Mouse (Mus musculus) neural tube, embryonic 14.5 days (tissue): Measurements from ENCODE around the gene Trim67. TPM values are rescaled to one million over a fixed set of nuclear protein-coding genes. Genes with fewer than 3 reads are reported as not detected.

Experiments used
- ATAC-seq: fragments of 200-750 bp; cut with Nextera tagmentation; 2 replicates; pipeline ENCODE4 v1.8.0; 2017; ENCODE audit warnings: low read depth, mild to moderate bottlenecking, moderate TSS enrichment, moderate library complexity
- H3K27ac ChIP-seq: fragments of 300-500 bp; sonication (generic); 2 replicates; pipeline ENCODE4 v1.5.1; 2014; ENCODE audit warnings: low read depth, mild to moderate bottlenecking, control low read depth, low read length, moderate library complexity, mixed read lengths
- H3K27me3 ChIP-seq: fragments of 300-500 bp; sonication (generic); 2 replicates; pipeline ENCODE4 v1.6.1; 2014; ENCODE audit warnings: low read length; ENCODE audit not compliant: control insufficient read depth, insufficient read depth
- H3K36me3 ChIP-seq: fragments of 300-500 bp; sonication (generic); 2 replicates; pipeline ENCODE4 v1.6.1; 2014; ENCODE audit warnings: low read length, mixed read lengths; ENCODE audit not compliant: control insufficient read depth, insufficient read depth
- H3K4me1 ChIP-seq: fragments of 300-500 bp; sonication (generic); 2 replicates; pipeline ENCODE4 v1.6.1; 2014; ENCODE audit warnings: low read length; ENCODE audit not compliant: control insufficient read depth, insufficient read depth
- H3K4me2 ChIP-seq: fragments of 300-500 bp; sonication (generic); 2 replicates; pipeline ENCODE4 v1.6.1; 2014; ENCODE audit warnings: mild to moderate bottlenecking, low read depth, low read length, control low read depth
- H3K4me3 ChIP-seq: fragments of 300-500 bp; sonication (generic); 2 replicates; pipeline ENCODE4 v1.5.1; 2014; ENCODE audit warnings: low read depth, low read length, control low read depth, mixed read lengths
- H3K9ac ChIP-seq: fragments of 300-500 bp; sonication (generic); replicated peaks from 2 replicates; pipeline ENCODE4 v1.6.1; 2014; ENCODE audit warnings: low read depth, mild to moderate bottlenecking, control low read depth, low read length, mixed read lengths
- H3K9me3 ChIP-seq: fragments of 300-500 bp; sonication (generic); 2 replicates; pipeline ENCODE4 v1.6.1; 2016; ENCODE audit warnings: low read length; ENCODE audit not compliant: control insufficient read depth
- WGBS: fragments of 180-500 bp; shearing (Covaris S2); extraction: QIAGEN DNeasy Blood & Tissue Kit; methylation state at CpG from one replicate; pipeline ENCODE4 v1.1.7; 2014; 5-methylcytosine and 5-hydroxymethylcytosine counted together
- polyA plus RNA-seq: library from polyadenylated mRNA; unstranded; fragments of >200 nt; fragmentation: Nextera tagmentation; extraction: Ambion mirVana; gene quantifications from 2 replicates; pipeline ENCODE4 v1.2.1, GENCODE M21; 2014

Gene Trim67
- polyA plus RNA-seq, result 36.7 and 42.7 TPM in 2 replicates

DNA sequence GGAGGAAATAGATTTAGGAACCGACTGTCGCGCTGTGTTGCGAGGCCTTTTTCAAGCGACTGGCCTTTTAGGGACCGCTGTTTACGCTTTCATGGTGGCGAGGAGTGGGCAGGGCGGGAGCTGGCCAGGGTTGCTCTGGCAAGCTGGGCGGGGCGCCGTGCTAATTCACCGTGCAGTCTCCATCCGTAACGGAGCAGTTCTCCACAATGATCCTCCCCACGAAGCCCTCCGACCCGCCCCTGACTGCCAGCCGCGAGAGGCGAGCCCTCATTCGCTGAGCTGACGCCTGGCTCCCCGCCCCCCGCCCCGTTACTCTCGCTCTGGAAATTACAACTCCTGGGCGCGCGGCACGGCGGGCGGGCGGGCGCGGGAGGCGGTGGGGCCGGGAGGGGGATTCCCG is at the start of gene Trim67:
Gene Trim67, plus strand, starts transcription at position 385 of the 400 bp plus-strand sequence.
- ATAC-seq, result peak; percentile 93
- Histone ChIP-seq H3K27ac (peak within 1 kb of the TSS; percentile 98), H3K27me3 (peaks cover 6% of the 10 kb centered on the region; the same call in 1 of the 2 replicates), H3K4me2 (peak within 1 kb of the TSS; percentile 77), H3K9ac (peak within 1 kb of the TSS; percentile 72), H3K9me3 (no peaks in the 10 kb centered on the region), H3K4me1 (peaks cover 35% of the 10 kb centered on the region), H3K36me3 (no peaks in the 10 kb centered on the region), H3K4me3 (peak within 1 kb of the TSS; percentile 81)
- under 1% methylated on average over 36 of the region's 39 CpGs for WGBS

DNA sequence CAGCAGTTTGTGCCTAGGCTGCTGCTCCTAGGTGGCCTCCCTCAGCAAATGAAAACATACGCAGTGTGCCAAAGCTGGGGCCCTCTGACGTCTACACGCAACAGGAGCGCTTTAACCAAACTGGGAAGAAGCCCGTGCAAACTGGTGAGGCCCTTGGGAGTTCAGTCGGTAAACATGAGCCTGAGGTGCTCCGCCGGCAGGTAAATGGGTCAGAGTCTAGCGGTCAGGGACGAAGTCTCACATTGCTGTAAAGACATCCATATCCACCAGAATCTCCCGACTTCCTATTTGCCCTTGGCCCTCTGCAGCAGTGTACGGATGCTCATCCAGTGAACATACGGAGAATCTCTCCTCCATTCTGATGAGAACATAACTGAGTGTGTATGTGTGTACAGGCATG is 46.2 kb upstream of the Trim67 start:
- Histone ChIP-seq H3K27me3 (peaks cover 18% of the 10 kb centered on the region), H3K36me3 (no peaks in the 10 kb centered on the region), H3K4me2 (no peak overlapping the region), H3K4me3 (no peak overlapping the region), H3K4me1 (peaks cover 6% of the 10 kb centered on the region; the same call in 1 of the 2 replicates), H3K27ac (no peak overlapping the region), H3K9me3 (no peaks in the 10 kb centered on the region), H3K9ac (no peak overlapping the region)
- no peak for ATAC-seq
- WGBS, result 73% methylated on average over 13 of the region's 13 CpGs

GRCm38 (mm10) chr8:124751191-124751590 is 41.7 kb upstream of the Trim67 start:
- ATAC-seq, result no peak
- H3K36me3 ChIP-seq, result no peaks in the 10 kb centered on the region
- no peaks in the 10 kb centered on the region for H3K9me3 ChIP-seq
- H3K27me3 ChIP-seq, result peaks cover 28% of the 10 kb centered on the region
- peak overlapping the region; percentile 41 for H3K4me3 ChIP-seq
- under 1% methylated on average over 31 of the region's 31 CpGs for WGBS
- no peak overlapping the region for H3K27ac ChIP-seq
- H3K9ac ChIP-seq, result peak overlapping the region; percentile 44; the same call in 1 of the 2 replicates
- peaks cover 8% of the 10 kb centered on the region; the same call in 1 of the 2 replicates for H3K4me1 ChIP-seq
- H3K4me2 ChIP-seq, result peak overlapping the region; percentile 67

DNA sequence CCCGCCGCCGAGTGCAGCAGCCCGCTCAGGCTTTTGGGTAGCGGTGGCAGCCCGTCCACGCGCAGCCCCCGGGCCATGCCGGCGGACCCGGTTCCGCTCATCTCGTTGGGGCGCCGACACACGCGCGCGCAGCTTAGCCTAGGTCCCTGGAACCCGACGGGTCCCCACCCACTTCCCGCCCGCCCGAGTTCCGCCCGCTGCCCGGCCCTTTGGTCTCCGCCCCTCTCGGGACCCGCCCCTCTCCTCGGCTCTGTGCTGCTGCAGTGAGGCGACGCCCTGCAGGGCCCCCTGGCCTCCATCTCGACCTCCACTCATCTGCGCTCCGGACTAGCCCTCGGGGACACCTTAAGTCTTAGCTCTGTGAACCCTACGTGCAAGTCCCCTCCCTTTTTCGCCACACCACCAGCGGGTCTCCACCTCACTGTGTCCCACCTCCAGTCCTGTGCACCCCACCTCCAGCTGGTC is 41.2 kb upstream of the Trim67 start, which contains the start of gene Fam89a:
Gene Fam89a, minus strand, starts transcription at position 124 of the 465 bp plus-strand sequence.
- Histone ChIP-seq H3K4me1 (peaks cover 8% of the 10 kb centered on the region; the same call in 1 of the 2 replicates), H3K36me3 (no peaks in the 10 kb centered on the region), H3K27ac (no peak within 1 kb of the TSS), H3K9ac (peak within 1 kb of the TSS; percentile 44; the same call in 1 of the 2 replicates), H3K4me3 (peak within 1 kb of the TSS; percentile 41), H3K27me3 (peaks cover 28% of the 10 kb centered on the region), H3K9me3 (no peaks in the 10 kb centered on the region), H3K4me2 (peak within 1 kb of the TSS; percentile 67)
- 0% methylated on average over 33 of the region's 41 CpGs for WGBS
- ATAC-seq, result peak; percentile 28; the same call in 1 of the 2 replicates

- ATAC-seq, result no peak
- no peaks in the 10 kb centered on the region for H3K9me3 ChIP-seq
- H3K27me3 ChIP-seq, result peaks cover 28% of the 10 kb centered on the region
- H3K36me3 ChIP-seq, result no peaks in the 10 kb centered on the region
- H3K4me3 ChIP-seq, result no peak overlapping the region
- no peak overlapping the region for H3K9ac ChIP-seq
- H3K27ac ChIP-seq, result no peak overlapping the region
- 31% methylated on average over 21 of the region's 21 CpGs for WGBS
- peaks cover 8% of the 10 kb centered on the region; the same call in 1 of the 2 replicates for H3K4me1 ChIP-seq
- H3K4me2 ChIP-seq, result no peak overlapping the region
Measured at GRCm38 (mm10) chr8:124752325-124752862, 40.5 kb upstream of the Trim67 start.

GRCm38 (mm10) chr8:124754101-124754791 is 38.6 kb upstream of the Trim67 start:
- H3K27me3 ChIP-seq, result peaks cover 28% of the 10 kb centered on the region
- no peak for ATAC-seq
- no peaks in the 10 kb centered on the region for H3K36me3 ChIP-seq
- H3K9me3 ChIP-seq, result no peaks in the 10 kb centered on the region
- 20% methylated on average over 11 of the region's 11 CpGs for WGBS
- no peak overlapping the region for H3K4me3 ChIP-seq
- no peak overlapping the region for H3K27ac ChIP-seq
- H3K9ac ChIP-seq, result no peak overlapping the region
- peaks cover 8% of the 10 kb centered on the region; the same call in 1 of the 2 replicates for H3K4me1 ChIP-seq
- no peak overlapping the region for H3K4me2 ChIP-seq

DNA sequence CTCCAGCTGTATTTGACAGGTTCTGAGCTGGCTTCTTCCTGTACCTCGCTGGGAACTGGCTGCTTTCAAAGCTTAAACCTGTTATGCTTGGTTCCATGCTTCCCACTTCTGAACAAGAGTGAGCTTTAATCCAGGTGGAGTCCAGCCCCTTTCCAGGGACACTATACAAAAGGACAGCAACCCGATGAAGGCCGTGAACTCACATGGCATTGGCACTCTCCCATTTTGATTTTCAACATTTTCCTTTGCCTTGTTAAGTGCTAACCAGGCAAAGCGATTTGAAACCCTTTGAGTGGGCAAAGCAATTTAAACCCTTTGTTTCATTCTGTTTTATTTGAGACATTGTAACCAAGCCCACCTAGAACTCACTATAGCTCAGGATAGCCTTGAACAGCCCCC is 38.1 kb upstream of the Trim67 start:
- H3K27ac ChIP-seq, result no peak overlapping the region
- H3K4me1 ChIP-seq, result peaks cover 8% of the 10 kb centered on the region; the same call in 1 of the 2 replicates
- ATAC-seq, result no peak
- H3K9me3 ChIP-seq, result no peaks in the 10 kb centered on the region
- no peaks in the 10 kb centered on the region for H3K36me3 ChIP-seq
- no peak overlapping the region for H3K4me2 ChIP-seq
- no peak overlapping the region for H3K9ac ChIP-seq
- H3K27me3 ChIP-seq, result peaks cover 26% of the 10 kb centered on the region
- WGBS, result 51% methylated on average over 4 of the region's 4 CpGs
- H3K4me3 ChIP-seq, result no peak overlapping the region

GRCm38 (mm10) chr8:124755481-124755880 is 37.4 kb upstream of the Trim67 start:
- Histone ChIP-seq H3K36me3 (no peaks in the 10 kb centered on the region), H3K27ac (no peak overlapping the region), H3K4me3 (no peak overlapping the region), H3K9me3 (no peaks in the 10 kb centered on the region), H3K27me3 (peaks cover 19% of the 10 kb centered on the region), H3K4me1 (peaks cover 8% of the 10 kb centered on the region; the same call in 1 of the 2 replicates), H3K9ac (no peak overlapping the region), H3K4me2 (no peak overlapping the region)
- ATAC-seq, result no peak
- WGBS, result 91% methylated on average over 8 of the region's 8 CpGs

- no peaks in the 10 kb centered on the region for H3K9me3 ChIP-seq
- H3K4me1 ChIP-seq, result peaks cover 7% of the 10 kb centered on the region; the same call in 1 of the 2 replicates
- H3K4me3 ChIP-seq, result no peak overlapping the region
- H3K36me3 ChIP-seq, result no peaks in the 10 kb centered on the region
- ATAC-seq, result no peak
- peaks cover 14% of the 10 kb centered on the region for H3K27me3 ChIP-seq
- no peak overlapping the region for H3K27ac ChIP-seq
- 61% methylated on average over 2 of the region's 2 CpGs for WGBS
- H3K4me2 ChIP-seq, result no peak overlapping the region
- no peak overlapping the region for H3K9ac ChIP-seq
Measured at GRCm38 (mm10) chr8:124756153-124756552, 36.7 kb upstream of the Trim67 start.
